Mouse (Mus musculus) stomach, postnatal 0 days (tissue): ENCODE measurements around the gene Ccdc167.

Source experiments
- CTCF ChIP-seq: IDR thresholded peaks from 2 replicates; pipeline ENCODE4 v1.5.1; 2016; ENCODE audit warnings: antibody characterized with exemption, low read depth, mild to moderate bottlenecking, moderate library complexity
- EP300 ChIP-seq: optimal IDR thresholded peaks from 2 replicates; pipeline ENCODE3; 2016; ENCODE audit warnings: antibody characterized with exemption

GRCm38 (mm10) chr17:29698421-29698820 is 18.4 kb downstream of the Ccdc167 start:
- TF ChIP-seq CTCF (no peak), EP300 (no peak)
